Mouse (Mus musculus) naive thymus-derived CD4-positive, alpha-beta T cell, adult 5 months (primary cell): Measurements from ENCODE around the gene Smco3. TPM values are rescaled to one million over a fixed set of nuclear protein-coding genes. Genes with fewer than 3 reads are reported as not detected.

Source experiments
- polyA plus RNA-seq: library from polyadenylated mRNA; unstranded; fragments of 100-300 nt; shearing (Covaris generic); gene quantifications from one replicate; pipeline ENCODE4 v1.2.1, GENCODE M21; 2017

Smco3 gene
- polyA plus RNA-seq = not detected

GRCm38 (mm10) chr6:136835352-136835751 lies at the start of gene Smco3:
Gene Smco3 (minus strand): TSS chr6:136835452.

GRCm38 (mm10) chr6:136875670-136876069 lies 40.4 kb upstream of the Smco3 start, which contains the start of gene Mgp:
Gene Mgp (minus strand): TSS chr6:136875823.

GRCm38 (mm10) chr6:136857186-136857872 lies 22.1 kb upstream of the Smco3 start, which contains the start of gene Art4:
Gene Art4 (minus strand): TSS chr6:136857733.

GRCm38 (mm10) chr6:136827881-136828561 lies 7.2 kb downstream of the Smco3 start, which contains the start of gene Wbp11:
Gene Wbp11 (minus strand): TSS chr6:136828233.

GRCm38 (mm10) chr6:136827516-136827880 lies 7.8 kb downstream of the Smco3 start, which contains the start of gene BC049715:
Gene BC049715 (plus strand): TSS chr6:136827626.

GRCm38 (mm10) chr6:136808014-136808417 lies 27.2 kb downstream of the Smco3 start, which contains the start of gene H2afj:
Gene H2afj (plus strand): TSS chr6:136808244.

GRCm38 (mm10) chr6:136803739-136804633 lies 31.3 kb downstream of the Smco3 start, which contains the start of gene Hist4h4:
Gene Hist4h4 (minus strand): TSS chr6:136804415.

GRCm38 (mm10) chr6:136781377-136781986 lies 53.8 kb downstream of the Smco3 start, which contains the start of gene Gucy2c:
Gene Gucy2c (minus strand): TSS chr6:136781765.

Other genes starting within 250 kb of the Smco3 start
- not detected for gene Plbd1, start 173.5 kb downstream of the Smco3 start, polyA plus RNA-seq
- gene Gucy2c, start 53.7 kb downstream of the Smco3 start, polyA plus RNA-seq = not detected
- 2.8 TPM for gene Hist4h4, start 31.0 kb downstream of the Smco3 start, polyA plus RNA-seq
- gene H2afj, start 27.2 kb downstream of the Smco3 start, polyA plus RNA-seq = 166 TPM
- gene BC049715, start 7.8 kb downstream of the Smco3 start, polyA plus RNA-seq = 6.3 TPM
- 184 TPM for gene Wbp11, start 7.2 kb downstream of the Smco3 start, polyA plus RNA-seq
- gene Art4, start 22.3 kb upstream of the Smco3 start, polyA plus RNA-seq = 6.3 TPM
- not detected for gene Mgp, start 40.4 kb upstream of the Smco3 start, polyA plus RNA-seq
- 2.1 TPM for gene Erp27, start 86.7 kb upstream of the Smco3 start, polyA plus RNA-seq
- gene Pde6h, start 88.4 kb upstream of the Smco3 start, polyA plus RNA-seq = 0.09 TPM
- gene Arhgdib, start 106.4 kb upstream of the Smco3 start, polyA plus RNA-seq = 1,386 TPM